Mouse (Mus musculus): ENCODE data around the gene Gpx6.

DNA sequence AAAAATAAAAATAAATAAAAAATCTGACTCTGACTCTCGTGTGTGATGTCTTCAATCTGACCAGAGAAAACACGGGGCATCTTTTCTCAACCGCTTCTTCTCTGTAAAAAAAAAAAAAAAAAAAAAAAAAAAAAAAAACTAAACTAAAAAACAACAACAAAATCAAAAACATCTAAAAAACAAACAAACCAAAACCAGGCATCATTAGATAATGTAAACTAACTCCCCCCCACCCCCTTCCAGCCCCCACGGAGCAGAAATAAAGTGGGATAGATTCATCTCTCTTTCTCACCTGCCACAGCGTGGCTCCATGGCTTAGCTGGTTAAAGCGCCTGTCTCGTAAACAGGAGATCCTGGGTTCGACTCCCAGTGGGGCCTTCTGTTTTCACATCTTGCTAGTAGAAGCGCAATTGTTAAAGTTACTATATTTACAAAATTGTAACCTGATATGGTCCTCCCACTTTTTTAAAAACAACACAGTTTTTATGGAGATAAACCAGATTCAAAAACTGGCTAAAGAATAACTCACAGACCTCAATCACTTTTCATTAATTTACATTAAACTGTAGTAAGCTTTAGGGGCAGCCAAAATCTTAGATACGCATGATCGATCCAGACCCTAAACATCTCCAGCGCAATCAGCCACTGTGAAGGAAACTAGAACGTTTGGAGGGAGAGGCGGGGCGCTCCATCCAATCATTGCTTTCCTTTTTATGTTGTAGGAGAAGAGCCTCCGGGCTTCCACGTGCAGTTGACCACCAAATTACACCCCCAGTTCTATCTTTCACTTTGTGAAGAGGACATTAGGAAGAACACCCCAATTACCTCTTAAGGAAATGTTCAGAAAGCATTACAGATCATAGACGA lies 10.8 kb downstream of the Gpx6 start:
- TF ChIP-seq FLI1 (IDR thresholded peaks at IDR 0.05; ENCODE audit: low read length) (no peak), GATA1 (IDR thresholded peaks at IDR 0.05; ENCODE audit: borderline replicate concordance, low read length) (no peak)

All from megakaryocyte, embryonic 14.5 days (primary cell).